Mouse (Mus musculus) mesoderm, embryonic 11.5 days (tissue): ENCODE measurements around the gene Sorcs2.
A peak's percentile ranks its signal among the peaks of the same experiment; 100 is the strongest.

ENCODE experiments used
- DNase-seq: peaks from one replicate; pipeline ENCODE4 v3.0.0-alpha.2; 2012; ENCODE audit warnings: low read depth, low spot score

The Sorcs2 gene

DNA sequence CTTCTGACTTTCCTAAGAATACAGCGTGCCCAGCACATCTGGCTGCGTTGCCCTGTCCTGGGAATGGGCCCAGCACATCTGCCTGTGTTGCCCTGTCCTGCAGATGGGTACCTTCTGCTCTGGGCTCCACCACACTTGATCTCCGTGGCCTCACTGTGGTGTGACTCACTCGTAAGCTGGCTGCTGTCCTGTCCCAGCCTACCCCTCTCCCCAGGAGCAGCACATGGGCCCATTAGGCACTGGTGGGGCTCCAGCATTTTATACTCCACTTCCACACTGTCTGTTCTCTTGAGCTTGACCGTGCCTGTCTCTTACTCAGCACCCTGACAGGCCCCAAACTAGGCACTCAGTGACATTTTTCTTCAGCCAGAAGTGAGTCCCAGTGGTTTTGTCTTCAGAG, 391.4 kb downstream of the Sorcs2 start:
- DNase-seq: no peak

DNA sequence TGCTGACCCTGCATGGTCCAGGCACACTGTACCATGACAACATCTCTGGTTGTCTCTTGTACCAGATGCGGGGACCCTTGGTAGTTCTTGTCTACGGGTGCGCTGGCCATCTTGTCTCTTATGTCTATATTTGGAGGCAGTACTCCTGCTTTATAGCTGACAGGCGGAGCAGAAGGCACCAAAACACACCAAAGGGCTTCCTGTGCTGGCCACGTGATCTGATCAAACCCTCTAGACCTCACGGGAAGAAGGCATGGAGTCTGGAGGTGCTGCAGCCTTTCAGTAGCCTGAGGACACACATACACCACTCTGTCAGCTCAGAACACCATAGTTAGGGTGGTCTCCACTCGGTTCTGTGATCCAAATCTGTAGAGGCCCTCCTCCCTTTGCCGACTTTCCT, 391.8 kb downstream of the Sorcs2 start:
- no peak for DNase-seq

DNA sequence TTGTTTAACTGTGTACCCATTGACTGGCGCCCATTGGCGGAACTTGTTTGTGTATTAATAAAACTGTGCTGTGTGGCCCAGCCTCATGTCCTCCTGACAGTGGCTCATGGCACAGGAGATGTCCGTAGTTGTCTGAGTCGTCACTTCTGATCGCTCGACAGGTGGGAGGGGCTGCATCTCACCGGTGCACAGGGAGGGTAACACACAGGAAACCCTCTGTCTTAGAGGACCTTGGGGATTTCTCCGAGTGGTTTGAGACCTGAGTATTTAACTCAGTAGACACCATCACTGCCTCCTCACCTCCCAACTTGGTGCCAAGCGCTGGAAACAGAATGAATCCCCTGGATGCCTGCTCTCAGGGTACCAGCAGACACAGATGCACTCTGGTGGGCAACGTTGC, 394.1 kb downstream of the Sorcs2 start:
- DNase-seq: no peak

DNA sequence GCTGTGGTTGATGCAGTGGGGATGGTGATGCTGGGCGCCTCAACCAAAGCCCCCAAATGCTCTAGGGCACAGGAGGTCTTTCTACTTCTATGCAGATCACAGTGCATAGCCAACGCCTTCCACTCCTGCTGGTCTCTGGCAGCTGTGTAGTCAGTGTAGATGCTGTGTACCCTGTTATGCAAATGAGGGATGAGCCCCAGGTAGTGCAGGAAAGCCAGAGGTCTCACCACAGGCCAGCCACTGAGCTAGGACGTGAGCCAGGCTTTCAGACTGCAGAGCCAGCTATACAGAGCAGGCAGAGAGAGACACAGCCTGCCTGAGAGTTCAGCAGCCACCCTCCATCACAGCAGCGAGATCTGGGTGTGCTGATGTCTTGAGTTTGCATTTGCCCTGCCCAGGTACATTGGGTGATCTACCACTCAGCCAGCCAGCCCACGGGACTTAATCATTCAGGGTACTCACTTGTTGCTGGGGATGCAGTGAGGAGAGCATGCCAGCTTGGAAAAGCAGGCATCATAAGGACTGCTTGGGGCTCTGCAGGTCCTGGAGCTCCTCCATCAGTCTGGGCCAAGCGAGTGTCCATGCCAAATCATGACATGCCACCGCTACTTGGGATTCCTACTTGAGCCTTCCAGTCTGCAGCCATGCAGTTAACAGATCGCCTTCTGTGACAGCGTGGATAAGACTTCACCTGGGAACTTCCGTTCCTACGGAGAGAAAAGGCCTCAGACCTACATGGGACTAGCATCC, 407.8 kb downstream of the Sorcs2 start:
- no peak for DNase-seq

DNA sequence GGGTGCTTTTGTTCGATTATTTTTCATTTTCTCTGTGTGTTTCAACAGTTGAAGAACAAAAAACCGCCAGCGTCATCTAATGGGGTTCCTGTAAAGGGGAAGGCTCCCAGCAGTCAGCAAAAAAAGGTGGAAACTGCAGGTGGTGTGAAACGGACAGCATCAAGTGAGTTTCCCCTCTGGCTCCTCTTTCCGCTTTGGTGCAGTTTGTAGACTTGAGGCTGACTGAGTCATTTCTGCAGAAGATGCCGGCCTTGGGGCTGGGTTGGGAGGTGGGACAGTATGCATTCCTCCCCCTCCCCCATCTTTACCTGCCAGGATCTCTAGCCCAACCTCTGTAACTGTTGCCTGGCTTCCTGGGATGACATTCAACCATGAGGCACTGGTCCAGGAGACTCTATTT, 408.4 kb downstream of the Sorcs2 start:
- DNase-seq: no peak

DNA sequence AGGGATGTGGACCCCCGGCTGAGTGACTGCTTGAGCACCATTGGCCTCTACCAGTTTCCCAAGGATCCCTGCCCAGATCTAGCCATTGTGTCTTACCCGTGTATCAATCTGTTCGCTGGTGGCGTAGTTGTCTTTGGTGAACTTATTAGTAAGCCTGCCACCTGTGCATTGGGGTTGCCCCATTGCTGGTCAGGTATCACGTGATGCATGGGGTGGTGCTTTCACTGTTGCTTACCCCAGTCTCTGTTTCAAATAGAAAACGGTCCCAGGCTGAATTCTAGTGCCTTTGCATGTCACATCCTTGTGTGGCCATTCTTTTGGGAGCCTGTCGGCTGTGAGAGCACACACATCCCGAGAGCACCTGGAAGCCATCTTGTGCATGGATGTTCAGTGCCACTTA, 409.9 kb downstream of the Sorcs2 start:
- DNase-seq: no peak

GRCm38 (mm10) chr5:35985611-35986010, 412.3 kb downstream of the Sorcs2 start:
- no peak for DNase-seq

GRCm38 (mm10) chr5:35981976-35982375, 416.0 kb downstream of the Sorcs2 start:
- DNase-seq: peak; percentile 78

- no peak for DNase-seq
Measured at GRCm38 (mm10) chr5:35981341-35981740, 416.6 kb downstream of the Sorcs2 start.

GRCm38 (mm10) chr5:35980542-35980941, 417.4 kb downstream of the Sorcs2 start:
- no peak for DNase-seq

GRCm38 (mm10) chr5:35975681-35976080, 422.3 kb downstream of the Sorcs2 start:
- DNase-seq: peak; percentile 76

- DNase-seq: no peak
Measured at GRCm38 (mm10) chr5:35974265-35974664, 423.7 kb downstream of the Sorcs2 start.

DNA sequence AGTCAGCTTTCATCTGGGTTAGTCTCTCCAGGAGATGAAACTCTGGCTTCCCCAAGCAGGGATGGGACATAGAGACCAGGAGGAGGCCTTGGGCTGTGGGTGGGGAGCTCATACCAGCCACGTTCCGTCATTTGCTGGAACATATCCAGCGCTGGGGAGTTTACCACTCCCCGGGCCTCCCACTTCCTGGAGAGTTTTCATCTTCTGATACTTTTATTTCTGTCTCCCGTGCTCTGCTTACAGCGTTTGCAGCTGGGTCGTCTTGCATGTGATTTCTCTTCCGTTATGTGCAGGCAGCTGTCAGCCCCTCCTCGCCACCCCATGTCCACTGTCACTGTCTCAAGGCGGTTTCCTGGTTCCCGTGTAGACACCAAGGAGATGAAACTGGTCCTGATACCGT, 424.1 kb downstream of the Sorcs2 start:
- DNase-seq: peak; percentile 8

GRCm38 (mm10) chr5:35972739-35973138, 425.2 kb downstream of the Sorcs2 start:
- DNase-seq: no peak

- DNase-seq: peak; percentile 84
Measured at GRCm38 (mm10) chr5:35971841-35972578, 425.9 kb downstream of the Sorcs2 start.

DNA sequence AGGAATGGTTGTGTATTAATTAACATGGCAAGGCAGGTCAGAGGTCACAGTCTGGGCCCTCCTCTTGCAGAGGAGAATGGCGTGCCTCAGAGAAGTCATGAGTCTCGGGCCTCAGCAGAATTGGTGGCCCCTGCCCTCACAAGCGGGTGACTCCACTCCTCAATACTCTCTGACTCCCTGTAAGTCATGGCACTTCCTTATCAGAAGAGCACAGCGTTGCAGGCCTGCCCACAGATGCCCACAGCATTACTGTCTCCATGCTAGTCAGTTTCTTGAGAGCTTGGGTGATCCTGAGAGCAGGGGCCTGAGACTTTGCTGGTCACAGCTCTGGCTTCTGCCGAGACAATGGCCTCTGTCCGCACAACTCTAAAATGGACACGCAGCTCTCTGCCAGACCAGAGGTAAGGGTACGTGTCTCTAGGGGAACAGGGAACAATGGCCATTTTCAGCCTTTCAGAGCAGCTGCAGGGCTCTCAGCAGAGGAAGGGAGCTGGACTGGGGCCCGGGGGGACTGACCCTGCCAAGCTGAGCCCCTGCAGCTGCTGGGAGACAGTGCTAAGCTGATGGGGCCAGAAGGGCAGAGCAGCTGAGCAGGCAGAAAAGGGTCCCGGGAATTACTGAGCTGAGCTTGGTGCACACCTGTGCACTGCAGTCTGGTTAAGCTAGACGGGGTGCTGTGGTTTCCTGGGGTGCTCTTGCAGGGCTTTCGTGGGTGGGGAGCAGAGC, 427.4 kb downstream of the Sorcs2 start:
- peak; percentile 30 for DNase-seq

DNA sequence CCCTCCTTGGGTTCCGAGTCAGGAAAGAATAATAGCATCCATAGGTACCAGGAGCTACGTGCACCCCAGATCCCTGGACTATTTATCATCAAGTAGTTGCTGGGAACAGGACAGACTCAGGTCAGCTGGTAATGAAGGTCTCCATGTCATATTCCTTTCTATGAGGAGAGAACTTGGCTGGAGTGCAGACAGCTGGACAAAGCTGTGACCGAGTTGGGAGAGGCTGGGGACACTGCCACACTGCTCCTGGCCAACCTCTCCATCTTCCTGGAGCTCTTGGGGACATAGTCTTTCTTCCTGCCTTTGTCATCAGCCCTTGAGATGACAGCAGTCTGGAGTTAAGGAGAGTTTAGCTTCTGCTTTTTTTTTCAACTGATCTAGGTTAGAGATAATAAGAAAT, 428.1 kb downstream of the Sorcs2 start:
- no peak for DNase-seq
